Mouse (Mus musculus) embryonic facial prominence, embryonic 13.5 days (tissue): ENCODE results near the gene Adk. TPM values are rescaled to one million over a fixed set of nuclear protein-coding genes. Genes with fewer than 3 reads are reported as not detected.

Source experiments
- ATAC-seq: fragments of 200-750 bp; cut with Nextera tagmentation; 2 replicates; pipeline ENCODE4 v1.8.0; 2017; ENCODE audit warnings: low read depth; ENCODE audit not compliant: insufficient number of reproducible peaks, insufficient read depth, low FRiP score, low TSS enrichment
- H3K27ac ChIP-seq: fragments of 300-500 bp; sonication (generic); 2 replicates; pipeline ENCODE4 v1.5.1; 2015; ENCODE audit warnings: moderate library complexity, mild to moderate bottlenecking, inconsistent platforms
- H3K27me3 ChIP-seq: fragments of 300-500 bp; sonication (generic); 2 replicates; pipeline ENCODE4 v1.6.1; 2015; ENCODE audit warnings: mild to moderate bottlenecking, inconsistent platforms
- H3K36me3 ChIP-seq: fragments of 300-500 bp; sonication (generic); 2 replicates; pipeline ENCODE4 v1.6.1; 2015; ENCODE audit warnings: mild to moderate bottlenecking, inconsistent platforms
- H3K4me1 ChIP-seq: fragments of 300-500 bp; sonication (generic); 2 replicates; pipeline ENCODE4 v1.6.1; 2015; ENCODE audit warnings: inconsistent platforms
- H3K4me2 ChIP-seq: fragments of 300-500 bp; sonication (generic); 2 replicates; pipeline ENCODE4 v1.6.1; 2015; ENCODE audit warnings: moderate library complexity, mild to moderate bottlenecking, inconsistent platforms
- H3K4me3 ChIP-seq: fragments of 300-500 bp; sonication (generic); 2 replicates; pipeline ENCODE4 v1.5.1; 2015; ENCODE audit warnings: mild to moderate bottlenecking, inconsistent platforms
- H3K9ac ChIP-seq: fragments of 300-500 bp; sonication (generic); 2 replicates; pipeline ENCODE4 v1.6.1; 2015; ENCODE audit warnings: mild to moderate bottlenecking, inconsistent platforms
- H3K9me3 ChIP-seq: fragments of 300-500 bp; sonication (generic); 2 replicates; pipeline ENCODE4 v1.6.1; 2016; ENCODE audit warnings: inconsistent platforms
- WGBS: fragments of 180-500 bp; shearing (Covaris S2); methylation state at CpG from one replicate; pipeline ENCODE4 v1.1.7; 2015; ENCODE audit warnings: mixed read lengths; 5-methylcytosine and 5-hydroxymethylcytosine counted together
- polyA plus RNA-seq: library from polyadenylated mRNA; unstranded; fragments of >200 nt; fragmentation: Nextera tagmentation; extraction: Ambion mirVana; gene quantifications from 2 replicates; pipeline ENCODE4 v1.2.1, GENCODE M21; 2015

The Adk gene
- polyA plus RNA-seq: 162 and 168 TPM in 2 replicates

DNA sequence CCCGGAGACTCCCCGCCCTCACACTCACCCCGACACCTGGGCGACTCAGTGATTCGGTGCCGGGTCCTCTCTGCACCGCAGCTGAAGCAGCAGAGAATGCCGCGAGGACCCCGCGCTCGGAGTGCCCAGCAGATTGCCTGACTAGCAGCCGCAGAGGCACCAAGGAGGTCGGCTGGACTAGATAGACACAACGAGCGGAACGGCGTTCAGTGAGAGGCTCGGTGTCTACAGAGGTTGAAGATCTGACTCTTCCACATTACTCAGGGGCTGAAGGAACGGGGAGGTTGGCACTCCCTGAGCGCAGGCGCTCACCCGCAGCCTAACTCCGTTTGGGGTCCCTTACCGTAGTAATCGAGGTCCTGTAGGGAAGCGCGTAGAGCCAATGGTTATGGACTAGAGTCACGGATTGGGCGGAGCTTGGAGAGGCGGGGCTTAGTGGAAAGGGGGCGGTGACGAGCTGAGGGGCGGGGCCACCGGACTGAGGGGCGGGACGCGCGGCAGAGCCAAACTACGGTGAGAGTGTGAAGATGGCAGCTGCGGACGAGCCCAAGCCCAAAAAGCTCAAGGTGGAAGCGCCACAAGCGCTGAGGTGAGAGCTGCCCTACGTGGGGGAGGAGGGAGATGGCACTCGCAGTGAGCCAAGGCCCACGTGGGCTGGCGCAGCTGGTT lies at the start of gene Adk, which contains the start of gene Ap3m1:
Adk (plus strand) TSS at position 463 of the 669 bp plus-strand sequence.
Ap3m1 (minus strand) TSS at position 397 of the 669 bp plus-strand sequence.
- H3K4me1 ChIP-seq: peaks cover 3% of the 10 kb centered on the region
- peak within 1 kb of the TSS; percentile 80 for H3K9ac ChIP-seq
- ATAC-seq: peak; percentile 99
- no peaks in the 10 kb centered on the region for H3K36me3 ChIP-seq
- H3K9me3 ChIP-seq: no peaks in the 10 kb centered on the region
- peak within 1 kb of the TSS; percentile 69 for H3K4me3 ChIP-seq
- H3K27me3 ChIP-seq: no peaks in the 10 kb centered on the region
- WGBS: under 1% methylated on average over 48 of the region's 48 CpGs
- H3K27ac ChIP-seq: peak within 1 kb of the TSS; percentile 92
- peak within 1 kb of the TSS; percentile 92 for H3K4me2 ChIP-seq

- H3K9me3 ChIP-seq: no peaks in the 10 kb centered on the region
- no peak for ATAC-seq
- 73% methylated on average over 5 of the region's 5 CpGs for WGBS
- H3K27ac ChIP-seq: no peak overlapping the region
- H3K4me1 ChIP-seq: no peaks in the 10 kb centered on the region
- peaks cover 25% of the 10 kb centered on the region for H3K36me3 ChIP-seq
- no peaks in the 10 kb centered on the region for H3K27me3 ChIP-seq
- no peak overlapping the region for H3K4me2 ChIP-seq
- H3K4me3 ChIP-seq: no peak overlapping the region
- H3K9ac ChIP-seq: no peak overlapping the region
These were observed 38.5 kb upstream of the Adk start for GRCm38 (mm10) chr14:21013800-21014334.

DNA sequence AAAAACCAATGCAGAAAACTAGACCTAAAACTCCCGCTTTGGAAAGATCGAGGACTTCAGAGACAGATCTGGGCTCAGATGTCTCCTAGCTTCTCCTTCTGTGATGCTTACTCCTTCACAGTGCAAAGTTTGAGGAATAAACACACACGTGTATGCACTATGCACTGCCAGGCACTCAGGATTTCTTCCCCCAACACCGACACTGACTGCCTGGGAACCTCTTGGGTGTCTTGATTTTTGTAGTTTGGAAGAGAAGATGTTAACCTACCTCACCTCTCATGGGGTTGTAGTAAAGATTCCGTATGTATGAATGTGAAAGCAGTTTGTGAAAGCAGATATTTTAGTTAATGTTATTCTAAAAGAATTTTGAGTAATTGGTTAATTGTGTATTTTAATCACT lies 34.5 kb upstream of the Adk start:
- H3K27me3 ChIP-seq: no peaks in the 10 kb centered on the region
- no peaks in the 10 kb centered on the region for H3K9me3 ChIP-seq
- H3K4me2 ChIP-seq: no peak overlapping the region
- H3K4me1 ChIP-seq: no peaks in the 10 kb centered on the region
- 94% methylated on average over 5 of the region's 5 CpGs for WGBS
- peaks cover 58% of the 10 kb centered on the region for H3K36me3 ChIP-seq
- no peak overlapping the region for H3K4me3 ChIP-seq
- ATAC-seq: no peak
- H3K27ac ChIP-seq: no peak overlapping the region
- H3K9ac ChIP-seq: no peak overlapping the region

DNA sequence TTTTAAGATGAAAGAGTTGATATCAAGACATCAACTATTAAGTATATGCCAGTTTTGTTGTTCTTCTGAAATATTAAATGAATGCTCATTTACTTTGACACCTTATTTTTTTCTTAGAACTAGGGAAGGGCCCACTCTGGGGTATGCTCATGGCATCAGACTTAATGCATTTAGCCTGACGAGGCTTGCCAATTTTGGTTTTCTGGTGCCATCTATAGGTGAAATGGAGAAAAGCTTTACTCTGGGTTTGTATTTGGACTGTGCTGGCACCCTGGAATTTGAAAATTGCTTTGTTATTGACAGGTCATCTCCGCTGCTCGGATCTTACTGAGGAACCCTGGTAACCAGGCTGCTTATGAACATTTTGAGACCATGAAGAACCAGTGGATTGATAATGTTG lies 33.4 kb upstream of the Adk start:
- Histone ChIP-seq H3K4me3 (no peak overlapping the region), H3K9ac (no peak overlapping the region), H3K36me3 (peaks cover 64% of the 10 kb centered on the region), H3K9me3 (no peaks in the 10 kb centered on the region), H3K27me3 (no peaks in the 10 kb centered on the region), H3K27ac (no peak overlapping the region), H3K4me1 (no peaks in the 10 kb centered on the region), H3K4me2 (no peak overlapping the region)
- ATAC-seq: no peak
- WGBS: 41% methylated on average over 3 of the region's 3 CpGs

- Histone ChIP-seq H3K36me3 (peaks cover 70% of the 10 kb centered on the region), H3K4me3 (no peak overlapping the region), H3K27me3 (no peaks in the 10 kb centered on the region), H3K27ac (no peak overlapping the region), H3K9me3 (no peaks in the 10 kb centered on the region), H3K4me2 (no peak overlapping the region), H3K9ac (no peak overlapping the region), H3K4me1 (no peaks in the 10 kb centered on the region)
- ATAC-seq: no peak
- 94% methylated on average over 8 of the region's 8 CpGs for WGBS
These were observed 31.9 kb upstream of the Adk start for GRCm38 (mm10) chr14:21020435-21020834.

GRCm38 (mm10) chr14:21027542-21027941 lies 24.8 kb upstream of the Adk start:
- Histone ChIP-seq H3K27me3 (no peaks in the 10 kb centered on the region), H3K4me3 (no peak overlapping the region), H3K9me3 (no peaks in the 10 kb centered on the region), H3K36me3 (peaks cover 79% of the 10 kb centered on the region), H3K4me1 (peaks cover 12% of the 10 kb centered on the region), H3K4me2 (no peak overlapping the region), H3K27ac (no peak overlapping the region), H3K9ac (no peak overlapping the region)
- ATAC-seq: no peak

- H3K27ac ChIP-seq: no peak overlapping the region
- 82% methylated on average over 11 of the region's 11 CpGs for WGBS
- peaks cover 66% of the 10 kb centered on the region for H3K36me3 ChIP-seq
- ATAC-seq: no peak
- no peak overlapping the region for H3K9ac ChIP-seq
- no peak overlapping the region for H3K4me3 ChIP-seq
- no peaks in the 10 kb centered on the region for H3K9me3 ChIP-seq
- H3K4me2 ChIP-seq: no peak overlapping the region
- H3K4me1 ChIP-seq: peaks cover 12% of the 10 kb centered on the region
- H3K27me3 ChIP-seq: no peaks in the 10 kb centered on the region
These were observed 23.2 kb upstream of the Adk start for GRCm38 (mm10) chr14:21029025-21029659.

DNA sequence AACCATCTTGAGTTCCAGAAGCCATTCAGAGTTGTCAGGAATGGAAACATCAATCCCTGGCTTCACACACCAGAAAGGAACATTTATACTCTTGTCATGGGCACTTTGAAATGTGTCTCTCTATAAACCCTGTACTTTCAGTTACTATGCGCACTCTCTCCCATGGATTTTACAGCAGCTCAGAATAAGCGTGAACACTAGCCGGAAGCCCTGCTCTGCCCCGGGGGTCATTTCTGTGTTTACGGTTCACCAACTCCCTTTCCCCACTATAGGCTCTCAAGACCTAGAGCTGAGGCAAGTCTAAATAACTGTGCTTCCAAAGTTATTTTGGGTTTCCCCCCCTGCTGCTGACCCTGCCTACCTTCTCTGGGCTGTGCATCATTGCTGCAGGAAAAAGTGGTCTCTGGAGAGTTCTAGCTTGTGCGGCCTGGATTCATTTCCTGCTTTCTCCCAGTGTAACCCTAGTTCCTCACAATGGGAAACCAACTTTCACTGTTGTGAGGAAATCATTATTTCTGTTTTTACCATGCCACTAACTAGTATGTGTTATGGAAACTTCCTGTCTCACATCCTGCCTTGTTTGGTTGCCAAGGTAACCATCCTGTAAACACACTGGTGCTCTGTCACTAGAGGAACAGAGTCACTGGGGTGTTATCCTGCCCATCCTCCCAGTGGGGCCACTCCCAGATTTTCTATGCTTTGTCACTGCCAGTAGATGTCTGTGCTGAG lies 20.4 kb upstream of the Adk start:
- WGBS: 52% methylated on average over 6 of the region's 6 CpGs
- H3K4me2 ChIP-seq: no peak overlapping the region
- no peaks in the 10 kb centered on the region for H3K27me3 ChIP-seq
- H3K27ac ChIP-seq: peak overlapping the region; percentile 66
- no peak for ATAC-seq
- peaks cover 12% of the 10 kb centered on the region for H3K4me1 ChIP-seq
- peaks cover 63% of the 10 kb centered on the region for H3K36me3 ChIP-seq
- H3K4me3 ChIP-seq: no peak overlapping the region
- no peak overlapping the region for H3K9ac ChIP-seq
- no peaks in the 10 kb centered on the region for H3K9me3 ChIP-seq

DNA sequence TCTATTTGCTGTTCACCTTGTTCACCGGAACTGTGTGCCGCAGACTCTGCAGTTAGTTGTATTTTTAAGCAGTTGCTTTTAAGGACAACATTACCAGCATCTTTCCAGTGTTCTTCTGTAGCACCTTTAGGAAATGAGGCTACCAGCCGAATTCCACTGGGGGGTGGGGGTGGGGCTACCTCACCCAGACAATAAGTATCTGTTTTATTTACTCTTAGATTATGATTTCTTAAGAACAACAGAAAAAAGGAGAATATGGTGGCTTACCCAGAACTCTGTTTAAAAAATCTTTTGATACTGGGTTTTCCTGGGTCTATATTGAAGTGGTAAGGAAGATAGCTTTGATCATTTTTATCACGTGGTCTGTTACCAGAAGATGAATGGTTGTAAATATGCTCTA lies 18.1 kb upstream of the Adk start:
- no peak for ATAC-seq
- Histone ChIP-seq H3K9me3 (no peaks in the 10 kb centered on the region), H3K36me3 (peaks cover 61% of the 10 kb centered on the region), H3K27me3 (no peaks in the 10 kb centered on the region), H3K4me2 (no peak overlapping the region), H3K27ac (no peak overlapping the region), H3K4me1 (peaks cover 12% of the 10 kb centered on the region), H3K9ac (no peak overlapping the region), H3K4me3 (no peak overlapping the region)
- 92% methylated on average over 4 of the region's 4 CpGs for WGBS

DNA sequence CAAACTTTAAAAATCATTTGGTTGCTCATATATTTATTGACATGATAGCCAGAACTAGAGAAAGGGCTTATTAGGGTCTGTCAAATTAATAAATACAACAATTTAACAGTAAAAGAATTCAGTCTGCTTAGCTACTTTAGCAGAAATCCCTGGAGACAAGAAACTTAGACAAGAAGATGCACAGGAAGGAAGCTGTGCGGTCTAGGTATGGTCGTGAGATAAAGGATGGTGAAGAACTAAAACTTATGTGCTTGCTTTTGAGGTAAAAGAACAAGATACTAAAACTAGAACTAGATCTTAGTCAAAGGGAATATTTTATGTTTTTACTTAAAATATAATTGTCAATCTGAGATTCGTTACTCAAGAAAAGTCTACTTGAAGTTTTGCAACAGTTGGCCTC lies 17.6 kb upstream of the Adk start:
- no peak overlapping the region for H3K4me3 ChIP-seq
- ATAC-seq: no peak
- H3K4me1 ChIP-seq: peaks cover 12% of the 10 kb centered on the region
- H3K9ac ChIP-seq: no peak overlapping the region
- no peaks in the 10 kb centered on the region for H3K27me3 ChIP-seq
- H3K36me3 ChIP-seq: peaks cover 61% of the 10 kb centered on the region
- H3K4me2 ChIP-seq: no peak overlapping the region
- WGBS: 91% methylated on average over 3 of the region's 3 CpGs
- no peaks in the 10 kb centered on the region for H3K9me3 ChIP-seq
- H3K27ac ChIP-seq: no peak overlapping the region

DNA sequence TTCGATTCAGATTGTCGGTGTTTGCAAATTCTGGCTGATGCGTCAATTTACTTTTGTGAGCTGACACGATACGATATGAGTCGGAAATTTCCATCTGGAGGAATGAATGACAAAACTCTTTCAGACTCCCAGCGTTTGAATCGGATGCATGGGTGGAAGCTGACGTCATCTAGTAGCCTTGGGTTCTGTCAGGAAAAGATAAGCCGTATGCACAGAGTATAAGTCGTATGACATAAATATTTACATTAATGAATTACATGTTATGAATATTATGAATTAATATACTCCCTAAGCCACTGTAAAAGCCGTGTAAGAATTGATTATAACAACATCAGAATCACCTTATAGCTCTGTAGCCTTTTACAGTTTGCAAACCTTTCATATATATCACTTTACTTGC lies 13.3 kb upstream of the Adk start:
- no peak overlapping the region for H3K4me3 ChIP-seq
- no peak for ATAC-seq
- H3K4me2 ChIP-seq: no peak overlapping the region
- H3K9ac ChIP-seq: no peak overlapping the region
- no peaks in the 10 kb centered on the region for H3K9me3 ChIP-seq
- peaks cover 46% of the 10 kb centered on the region for H3K36me3 ChIP-seq
- no peaks in the 10 kb centered on the region for H3K4me1 ChIP-seq
- no peak overlapping the region for H3K27ac ChIP-seq
- WGBS: 91% methylated on average over 12 of the region's 12 CpGs
- no peaks in the 10 kb centered on the region for H3K27me3 ChIP-seq
